Mouse (Mus musculus): ENCODE data around the gene Per2. TPM values are rescaled to one million over a fixed set of nuclear protein-coding genes. Genes with fewer than 3 reads are reported as not detected.

The Per2 gene
- 2.8 and 3.6 TPM in 2 replicates for polyA plus RNA-seq (2016; fragmentation: Nextera tagmentation; extraction: Ambion mirVana)

- Histone ChIP-seq H3K4me3 (peak within 1 kb of the TSS; percentile 61), H3K4me1 (peaks cover 35% of the 10 kb centered on the region), H3K9me3 (no peaks in the 10 kb centered on the region), H3K27me3 (replicated peaks) (no peaks in the 10 kb centered on the region), H3K4me2 (replicated peaks) (peak within 1 kb of the TSS; percentile 85), H3K36me3 (no peaks in the 10 kb centered on the region), H3K27ac (no peak within 1 kb of the TSS), H3K9ac (peak within 1 kb of the TSS; percentile 70)
- under 1% methylated on average over 91 of the region's 91 CpGs for WGBS
- peak; percentile 97 for ATAC-seq (ENCODE audit: low FRiP score, low read depth)
Measured at GRCm38 (mm10) chr1:91459059-91459809, at the start of gene Per2. Gene Per2, minus strand, starts transcription at chr1:91459324.

DNA sequence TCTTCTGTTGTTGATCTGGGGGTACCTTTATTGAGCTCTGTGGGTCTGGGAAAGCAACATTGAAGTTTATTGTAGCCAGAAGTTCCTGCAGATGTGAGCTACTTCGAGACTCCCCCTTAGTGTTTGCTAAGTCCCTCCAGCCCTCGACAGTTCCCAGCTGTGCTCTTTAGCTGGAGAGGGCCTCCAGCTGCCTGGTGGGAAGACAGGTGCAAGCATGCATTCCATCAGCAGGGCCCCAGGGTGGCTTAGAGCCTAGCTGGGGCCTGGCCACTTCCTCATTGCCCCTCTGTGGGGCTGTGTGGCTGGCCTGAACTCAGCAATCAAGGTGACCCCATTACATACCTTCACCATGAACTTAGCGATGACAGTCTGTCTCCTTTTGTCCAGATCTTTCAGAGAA lies 45.5 kb upstream of the Per2 start:
- no peak overlapping the region for H3K9ac ChIP-seq
- no peak overlapping the region for H3K27ac ChIP-seq
- H3K9me3 ChIP-seq: no peaks in the 10 kb centered on the region
- WGBS: 73% methylated on average over 3 of the region's 3 CpGs
- H3K27me3 ChIP-seq (replicated peaks): no peaks in the 10 kb centered on the region
- no peaks in the 10 kb centered on the region for H3K4me1 ChIP-seq
- peaks cover 78% of the 10 kb centered on the region for H3K36me3 ChIP-seq
- H3K4me2 ChIP-seq (replicated peaks): no peak overlapping the region
- ATAC-seq (ENCODE audit: low FRiP score, low read depth): no peak
- H3K4me3 ChIP-seq: no peak overlapping the region

- Histone ChIP-seq H3K9ac (no peak overlapping the region), H3K27ac (no peak overlapping the region), H3K27me3 (replicated peaks) (no peaks in the 10 kb centered on the region), H3K4me2 (replicated peaks) (no peak overlapping the region), H3K4me3 (no peak overlapping the region), H3K9me3 (no peaks in the 10 kb centered on the region), H3K4me1 (peaks cover 16% of the 10 kb centered on the region), H3K36me3 (peaks cover 45% of the 10 kb centered on the region)
- no peak for ATAC-seq (ENCODE audit: low FRiP score, low read depth)
- WGBS: 98% methylated on average over 6 of the region's 6 CpGs
Measured at GRCm38 (mm10) chr1:91498579-91498978, 39.5 kb upstream of the Per2 start.

GRCm38 (mm10) chr1:91495321-91495720 lies 36.2 kb upstream of the Per2 start:
- Histone ChIP-seq H3K4me1 (peaks cover 16% of the 10 kb centered on the region), H3K9ac (peak overlapping the region; percentile 88), H3K9me3 (no peaks in the 10 kb centered on the region), H3K27ac (no peak overlapping the region), H3K4me3 (peak overlapping the region; percentile 92), H3K4me2 (replicated peaks) (peak overlapping the region; percentile 93), H3K36me3 (peaks cover 14% of the 10 kb centered on the region), H3K27me3 (replicated peaks) (no peaks in the 10 kb centered on the region)
- ATAC-seq (ENCODE audit: low FRiP score, low read depth): peak; percentile 13
- WGBS: 51% methylated on average over 5 of the region's 5 CpGs

DNA sequence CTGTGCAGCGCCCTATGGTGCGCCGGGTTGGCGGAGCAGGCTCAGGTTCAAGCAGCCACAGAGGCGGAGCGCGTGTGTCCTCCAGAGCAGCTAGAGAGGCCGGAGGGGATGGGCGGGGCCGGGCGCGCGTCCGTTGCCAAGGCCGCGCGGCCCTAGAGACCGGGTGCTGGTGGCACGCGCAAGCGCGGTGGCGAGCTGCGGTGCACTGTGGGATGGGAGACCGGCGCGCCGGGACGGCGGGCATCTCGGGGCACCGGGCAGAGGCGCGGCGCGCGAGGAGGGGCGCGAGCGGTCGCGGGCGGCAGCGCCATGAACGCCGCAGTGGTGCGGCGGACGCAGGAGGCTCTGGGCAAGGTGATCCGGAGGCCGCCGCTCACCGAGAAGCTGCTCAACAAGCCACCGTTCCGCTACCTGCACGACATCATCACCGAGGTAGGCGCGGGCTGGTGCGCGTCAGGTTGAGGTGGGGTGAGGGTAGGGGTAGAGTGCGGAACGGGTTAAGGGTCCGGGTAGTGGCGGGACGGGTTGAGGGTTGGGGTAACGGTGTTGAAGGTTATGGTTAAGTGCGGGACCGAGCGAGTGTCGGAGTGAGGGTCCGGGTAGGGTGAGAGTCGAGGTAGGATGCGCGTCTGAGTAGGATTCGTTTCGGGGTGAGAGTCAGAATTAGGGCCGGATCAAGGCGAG lies 35.5 kb upstream of the Per2 start, which contains the start of gene Traf3ip1:
Gene Traf3ip1, plus strand, starts transcription at position 191 of the 684 bp plus-strand sequence.
- under 1% methylated on average over 79 of the region's 79 CpGs for WGBS
- Histone ChIP-seq H3K4me3 (peak within 1 kb of the TSS; percentile 92), H3K27ac (no peak within 1 kb of the TSS), H3K27me3 (replicated peaks) (no peaks in the 10 kb centered on the region), H3K9me3 (no peaks in the 10 kb centered on the region), H3K9ac (peak within 1 kb of the TSS; percentile 88), H3K4me1 (peaks cover 16% of the 10 kb centered on the region), H3K4me2 (replicated peaks) (peak within 1 kb of the TSS; percentile 93), H3K36me3 (peaks cover 8% of the 10 kb centered on the region)
- ATAC-seq (ENCODE audit: low FRiP score, low read depth): peak; percentile 96

- peaks cover 5% of the 10 kb centered on the region; the same call in 1 of the 2 replicates for H3K36me3 ChIP-seq
- H3K4me3 ChIP-seq: peak overlapping the region; percentile 92; the same call in 1 of the 2 replicates
- no peaks in the 10 kb centered on the region for H3K9me3 ChIP-seq
- no peaks in the 10 kb centered on the region for H3K27me3 ChIP-seq (replicated peaks)
- WGBS: 55% methylated on average over 3 of the region's 3 CpGs
- H3K27ac ChIP-seq: no peak overlapping the region
- peak overlapping the region; percentile 93 for H3K4me2 ChIP-seq (replicated peaks)
- peak; percentile 34 for ATAC-seq (ENCODE audit: low FRiP score, low read depth)
- H3K4me1 ChIP-seq: peaks cover 16% of the 10 kb centered on the region
- H3K9ac ChIP-seq: peak overlapping the region; percentile 88; the same call in 1 of the 2 replicates
Measured at GRCm38 (mm10) chr1:91493938-91494337, 34.8 kb upstream of the Per2 start.

DNA sequence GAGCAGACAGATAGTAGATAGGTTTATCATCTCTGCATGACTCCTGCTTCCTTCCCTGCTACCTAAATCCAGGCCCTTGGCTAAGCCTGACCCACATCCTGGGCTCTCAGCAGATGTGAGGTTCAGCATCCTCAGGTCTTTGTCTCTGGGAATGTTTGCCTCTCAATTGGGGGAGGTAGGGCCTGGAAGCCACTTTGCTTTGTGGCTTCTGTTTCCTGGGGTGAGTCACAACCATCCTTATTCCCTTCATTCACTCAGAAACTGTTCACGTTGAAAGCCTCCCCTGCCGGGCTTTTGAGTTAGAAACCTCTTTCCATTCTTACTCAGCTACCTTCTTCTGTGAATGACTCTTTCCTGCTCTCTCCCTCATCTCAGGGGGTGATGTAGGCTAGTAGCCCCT lies 33.6 kb upstream of the Per2 start:
- Histone ChIP-seq H3K27me3 (replicated peaks) (no peaks in the 10 kb centered on the region), H3K36me3 (no peaks in the 10 kb centered on the region), H3K9me3 (no peaks in the 10 kb centered on the region), H3K4me3 (no peak overlapping the region), H3K4me2 (replicated peaks) (no peak overlapping the region), H3K9ac (no peak overlapping the region), H3K27ac (no peak overlapping the region), H3K4me1 (peaks cover 16% of the 10 kb centered on the region)
- ATAC-seq (ENCODE audit: low FRiP score, low read depth): no peak
- 10% methylated on average over 2 of the region's 2 CpGs for WGBS

DNA sequence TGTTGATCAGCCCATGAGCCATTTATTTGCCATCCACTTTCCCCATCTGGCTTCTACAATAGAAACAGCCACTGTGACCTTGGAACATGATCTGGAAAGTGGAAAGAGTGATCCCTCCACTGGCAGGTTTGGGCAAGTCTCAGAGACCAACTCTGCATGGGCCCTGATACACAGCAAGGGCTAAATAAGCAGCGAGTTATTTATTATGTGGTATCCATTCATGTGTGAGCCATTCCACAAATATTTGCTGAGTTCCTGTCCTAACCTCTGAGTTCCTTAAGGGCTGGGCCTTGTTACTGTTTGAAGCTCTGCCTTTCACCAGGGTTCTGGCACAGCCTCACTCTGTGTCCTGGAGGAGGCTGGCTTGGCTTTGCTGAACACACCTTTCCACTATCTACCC lies 31.2 kb upstream of the Per2 start:
- Histone ChIP-seq H3K9ac (no peak overlapping the region), H3K27me3 (replicated peaks) (no peaks in the 10 kb centered on the region), H3K36me3 (no peaks in the 10 kb centered on the region), H3K4me3 (no peak overlapping the region), H3K9me3 (no peaks in the 10 kb centered on the region), H3K27ac (no peak overlapping the region), H3K4me2 (replicated peaks) (no peak overlapping the region), H3K4me1 (peaks cover 11% of the 10 kb centered on the region)
- no peak for ATAC-seq (ENCODE audit: low FRiP score, low read depth)
- 78% methylated on average over 1 of the region's 1 CpGs for WGBS

DNA sequence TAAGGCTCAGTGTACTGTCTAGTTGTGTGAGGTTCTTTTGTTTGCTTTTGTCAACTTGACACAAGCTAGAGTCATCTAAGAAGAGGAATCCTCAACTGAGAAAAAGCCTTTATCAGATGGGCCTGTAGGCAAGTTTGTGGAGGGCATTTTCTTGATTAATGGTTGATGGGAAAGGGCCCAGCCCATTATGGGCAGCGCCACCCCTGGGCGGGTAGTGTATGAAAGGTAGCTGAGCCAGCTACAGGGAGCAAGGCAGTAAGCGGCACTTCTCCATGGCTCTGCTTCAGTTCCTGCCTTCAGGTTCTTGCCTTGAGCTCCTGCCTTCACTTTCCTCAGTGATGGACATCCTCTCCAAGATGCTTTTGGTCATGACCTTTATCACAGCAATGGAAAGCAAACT lies 27.0 kb upstream of the Per2 start:
- H3K36me3 ChIP-seq: no peaks in the 10 kb centered on the region
- H3K27ac ChIP-seq: no peak overlapping the region
- 87% methylated on average over 3 of the region's 3 CpGs for WGBS
- H3K9ac ChIP-seq: no peak overlapping the region
- no peaks in the 10 kb centered on the region for H3K27me3 ChIP-seq (replicated peaks)
- H3K9me3 ChIP-seq: no peaks in the 10 kb centered on the region
- no peak overlapping the region for H3K4me3 ChIP-seq
- ATAC-seq (ENCODE audit: low FRiP score, low read depth): no peak
- H3K4me2 ChIP-seq (replicated peaks): no peak overlapping the region
- H3K4me1 ChIP-seq: no peaks in the 10 kb centered on the region

DNA sequence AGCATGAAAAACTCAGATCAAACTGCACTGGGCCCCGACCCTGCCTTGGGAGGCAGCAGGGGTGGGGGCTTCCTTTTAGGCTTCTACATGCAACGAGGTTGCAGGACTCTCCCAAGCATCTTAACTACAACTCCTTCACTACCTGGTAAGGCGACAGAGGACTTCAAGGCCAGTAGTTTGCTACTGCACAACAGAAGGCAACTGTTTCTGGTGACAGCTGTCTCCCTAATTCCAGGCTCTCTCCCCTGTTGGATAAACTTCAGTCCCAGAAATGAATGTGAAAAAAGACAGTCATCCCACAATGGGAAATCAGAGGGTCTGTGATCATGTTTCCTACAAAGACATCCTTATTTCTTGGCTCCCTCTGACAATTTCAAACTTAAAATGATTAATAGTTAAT lies 26.3 kb upstream of the Per2 start:
- H3K9ac ChIP-seq: no peak overlapping the region

GRCm38 (mm10) chr1:91484011-91484346 lies 24.9 kb upstream of the Per2 start:
- Histone ChIP-seq H3K4me3 (no peak overlapping the region), H3K27me3 (replicated peaks) (no peaks in the 10 kb centered on the region), H3K9me3 (no peaks in the 10 kb centered on the region), H3K27ac (no peak overlapping the region), H3K9ac (no peak overlapping the region), H3K36me3 (no peaks in the 10 kb centered on the region), H3K4me1 (no peaks in the 10 kb centered on the region), H3K4me2 (replicated peaks) (no peak overlapping the region)
- ATAC-seq (ENCODE audit: low FRiP score, low read depth): no peak
- WGBS: 82% methylated on average over 5 of the region's 5 CpGs

More for the DNA sequence above, 26.3 kb upstream of the Per2 start:
- H3K36me3 ChIP-seq: no peaks in the 10 kb centered on the region
- no peaks in the 10 kb centered on the region for H3K9me3 ChIP-seq
- no peak overlapping the region for H3K4me3 ChIP-seq
- no peak overlapping the region for H3K4me2 ChIP-seq (replicated peaks)
- WGBS: 72% methylated on average over 3 of the region's 3 CpGs
- no peaks in the 10 kb centered on the region for H3K27me3 ChIP-seq (replicated peaks)
- no peak overlapping the region for H3K27ac ChIP-seq
- no peak for ATAC-seq (ENCODE audit: low FRiP score, low read depth)
- H3K4me1 ChIP-seq: no peaks in the 10 kb centered on the region

DNA sequence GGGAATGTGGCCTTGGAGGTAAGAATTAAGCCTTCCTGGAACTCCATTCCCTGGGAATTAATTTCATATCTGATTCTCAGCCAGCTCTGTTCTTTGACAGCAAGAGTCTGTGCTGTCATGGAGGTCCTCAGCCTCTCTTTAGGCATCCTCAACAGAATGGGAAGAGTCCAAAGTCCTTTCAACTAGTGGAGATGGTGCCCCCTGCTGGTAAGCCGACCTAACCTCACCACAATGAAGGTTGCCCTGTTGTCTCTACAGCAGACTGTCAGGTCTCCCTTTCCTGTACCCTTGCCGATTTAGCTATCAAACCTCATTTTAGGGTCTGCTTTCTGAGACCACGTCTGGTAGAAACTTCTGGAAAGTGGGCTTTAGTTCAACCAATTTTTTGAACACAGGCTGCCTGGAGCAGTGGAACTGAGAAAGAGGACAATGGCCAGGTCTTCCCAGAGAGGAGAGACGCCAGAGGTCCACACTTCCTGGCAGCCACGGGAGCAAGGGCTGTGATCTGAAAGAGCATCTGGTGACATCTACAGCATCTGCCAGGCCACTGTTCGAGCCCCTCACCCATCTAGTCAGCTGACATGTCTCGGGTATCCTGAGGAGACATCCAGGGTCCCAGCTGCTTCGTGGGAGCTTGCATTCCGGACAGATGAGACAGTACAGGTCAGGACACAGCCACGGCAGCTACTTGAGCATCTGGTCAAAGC lies 24.3 kb upstream of the Per2 start:
- no peak overlapping the region for H3K4me3 ChIP-seq
- H3K36me3 ChIP-seq: no peaks in the 10 kb centered on the region
- no peaks in the 10 kb centered on the region for H3K4me1 ChIP-seq
- no peaks in the 10 kb centered on the region for H3K27me3 ChIP-seq (replicated peaks)
- WGBS: 45% methylated on average over 10 of the region's 10 CpGs
- H3K9me3 ChIP-seq: no peaks in the 10 kb centered on the region
- no peak overlapping the region for H3K9ac ChIP-seq
- ATAC-seq (ENCODE audit: low FRiP score, low read depth): 0 out of 2 replicates have a peak, but pooled peaks have one; percentile 50
- no peak overlapping the region for H3K4me2 ChIP-seq (replicated peaks)
- no peak overlapping the region for H3K27ac ChIP-seq

All from neural tube, embryonic 12.5 days (tissue).